ENCODE assay signal across 12 mouse cellular contexts in the genomic region with DNA sequence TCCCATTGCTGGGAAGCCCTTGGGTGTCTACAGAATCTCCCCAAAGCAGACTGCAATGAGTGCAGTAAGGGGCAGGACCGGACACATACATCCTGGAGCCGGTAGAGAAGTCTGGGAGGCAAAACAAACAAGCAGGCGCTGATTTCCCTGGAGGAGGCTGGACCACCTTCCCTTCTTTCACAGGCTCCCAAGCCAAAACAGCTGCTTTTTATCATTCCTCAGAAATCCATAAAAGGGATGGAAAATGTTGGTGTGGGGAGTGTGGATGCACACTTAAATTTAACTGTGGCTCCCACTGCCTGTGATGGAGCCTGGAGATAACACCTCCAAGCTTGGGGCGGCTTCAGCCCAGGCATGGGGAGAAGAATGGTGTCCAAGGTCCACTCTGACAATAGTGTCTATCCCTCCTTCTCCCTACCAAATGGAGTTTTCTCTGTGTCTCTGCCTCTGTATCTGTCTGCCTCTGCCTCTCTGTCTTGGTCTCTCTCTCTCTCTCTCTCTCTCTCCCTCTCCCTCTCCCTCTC.
DNase-seq lines count a peak whose midpoint lies in the region; ATAC-seq and TF ChIP-seq lines count a peak whose summit lies in the region.
"Had no signal": no experiment of that assay in that cellular context is flagged by ENCODE, and none has a peak within 500 bp of the region (broad histone marks: within the 10 kb centered on the region; RNA-seq: fewer than 3 reads in every experiment).

No protein-coding gene starts in this region.

- H3K4me2 ChIP-seq in intestine, embryonic 14.5 days (ENCODE audit: low read length): no peak overlapping the region
- no peak overlapping the region for H3K4me2 ChIP-seq in intestine, postnatal 0 days (replicated peaks; ENCODE audit: low read depth)
- no peak overlapping the region for H3K4me2 ChIP-seq in embryonic facial prominence, embryonic 12.5 days (replicated peaks)
- H3K4me2 ChIP-seq in limb, embryonic 13.5 days (replicated peaks): no peak overlapping the region
- H3K4me2 ChIP-seq: hindbrain, embryonic 14.5 days; neural tube, embryonic 15.5 days had no signal

- H3K9ac ChIP-seq in intestine, embryonic 14.5 days (ENCODE audit: low read length): no peak overlapping the region
- H3K9ac ChIP-seq in intestine, postnatal 0 days (ENCODE audit: low read depth, low read length): no peak overlapping the region
- H3K9ac ChIP-seq in embryonic facial prominence, embryonic 12.5 days: no peak overlapping the region
- H3K9ac ChIP-seq in limb, embryonic 13.5 days: no peak overlapping the region
- H3K9ac ChIP-seq: hindbrain, embryonic 14.5 days; neural tube, embryonic 15.5 days had no signal

- H3K4me3 ChIP-seq in intestine, embryonic 14.5 days (ENCODE audit: low read depth, low read length): no peak overlapping the region
- no peak overlapping the region for H3K4me3 ChIP-seq in intestine, postnatal 0 days (ENCODE audit: low read depth, low read length)
- no peak overlapping the region for H3K4me3 ChIP-seq in embryonic facial prominence, embryonic 12.5 days
- H3K4me3 ChIP-seq in limb, embryonic 13.5 days: no peak overlapping the region
- H3K4me3 ChIP-seq: gastrocnemius, adult 2 months; neural tube, embryonic 15.5 days had no signal

- TF ChIP-seq CTCF in intestine, postnatal 0 days (IDR thresholded peaks at IDR 0.05; ENCODE audit: low read depth): no peak

- no peaks in the 10 kb centered on the region for H3K27me3 ChIP-seq in intestine, embryonic 14.5 days (replicated peaks; ENCODE audit: control insufficient read depth, insufficient read depth, low read length)
- no peaks in the 10 kb centered on the region for H3K27me3 ChIP-seq in intestine, postnatal 0 days (replicated peaks; ENCODE audit: control insufficient read depth, insufficient read depth, low read length)
- H3K27me3 ChIP-seq in embryonic facial prominence, embryonic 12.5 days: no peaks in the 10 kb centered on the region
- no peaks in the 10 kb centered on the region for H3K27me3 ChIP-seq in limb, embryonic 13.5 days
- H3K27me3 ChIP-seq: neural tube, embryonic 15.5 days; Patski had no signal

- ATAC-seq in intestine, embryonic 14.5 days (replicated peaks; ENCODE audit: low FRiP score, low TSS enrichment, low read depth): peak; percentile 47; the same call in 1 of the 2 replicates
- ATAC-seq in intestine, postnatal 0 days: no peak
- ATAC-seq in embryonic facial prominence, embryonic 12.5 days (ENCODE audit: insufficient number of reproducible peaks, insufficient read depth, low FRiP score, low TSS enrichment): no peak
- no peak for ATAC-seq in limb, embryonic 13.5 days (ENCODE audit: low FRiP score, low read depth)
- ATAC-seq: Patski had no signal

- WGBS in intestine, embryonic 14.5 days: 18% methylated on average over 4 of the region's 4 CpGs
- 43% methylated on average over 4 of the region's 4 CpGs for WGBS in intestine, postnatal 0 days
- 46% methylated on average over 4 of the region's 4 CpGs for WGBS in embryonic facial prominence, embryonic 12.5 days
- 25% methylated on average over 4 of the region's 4 CpGs for WGBS in limb, embryonic 13.5 days

- DNase-seq in intestine, embryonic 14.5 days (ENCODE audit: low spot score): peak; percentile 65
- DNase-seq in NIH3T3 (ENCODE audit: low read depth): peak; percentile 77
- DNase-seq in cerebellum, postnatal 10 days: no peak
- DNase-seq in urinary bladder, adult 2 months (ENCODE audit: low spot score): no peak
- DNase-seq: adrenal gland, adult 8-10 months had no signal

- peak overlapping the region; percentile 91 for H3K27ac ChIP-seq in intestine, embryonic 14.5 days (ENCODE audit: low read depth)
- no peak overlapping the region for H3K27ac ChIP-seq in intestine, postnatal 0 days (ENCODE audit: low read depth, low read length)
- H3K27ac ChIP-seq in embryonic facial prominence, embryonic 12.5 days: peak overlapping the region; percentile 78
- peak overlapping the region; percentile 94 for H3K27ac ChIP-seq in limb, embryonic 13.5 days
- H3K27ac ChIP-seq: gastrocnemius, adult 2 months; hindbrain, embryonic 14.5 days; neural tube, embryonic 15.5 days had no signal

- peaks cover 45% of the 10 kb centered on the region for H3K4me1 ChIP-seq in intestine, embryonic 14.5 days (replicated peaks; ENCODE audit: control insufficient read depth, insufficient read depth, low read length)
- no peaks in the 10 kb centered on the region; the same call in 1 of the 2 replicates for H3K4me1 ChIP-seq in intestine, postnatal 0 days (replicated peaks; ENCODE audit: control insufficient read depth, insufficient read depth, low read length)
- peaks cover 35% of the 10 kb centered on the region for H3K4me1 ChIP-seq in embryonic facial prominence, embryonic 12.5 days
- H3K4me1 ChIP-seq in limb, embryonic 13.5 days: peaks cover 83% of the 10 kb centered on the region

- no peaks in the 10 kb centered on the region for H3K9me3 ChIP-seq in intestine, embryonic 14.5 days (ENCODE audit: control insufficient read depth, low read length)
- H3K9me3 ChIP-seq in intestine, postnatal 0 days (ENCODE audit: control insufficient read depth): no peaks in the 10 kb centered on the region
- H3K9me3 ChIP-seq in embryonic facial prominence, embryonic 12.5 days: no peaks in the 10 kb centered on the region
- H3K9me3 ChIP-seq in limb, embryonic 13.5 days: no peaks in the 10 kb centered on the region
- H3K9me3 ChIP-seq: neural tube, embryonic 15.5 days had no signal

- H3K36me3 ChIP-seq in intestine, embryonic 14.5 days (ENCODE audit: control insufficient read depth, insufficient read depth, low read length): no peaks in the 10 kb centered on the region
- H3K36me3 ChIP-seq in intestine, postnatal 0 days (ENCODE audit: control insufficient read depth, insufficient read depth): no peaks in the 10 kb centered on the region
- H3K36me3 ChIP-seq in embryonic facial prominence, embryonic 12.5 days: no peaks in the 10 kb centered on the region
- no peaks in the 10 kb centered on the region for H3K36me3 ChIP-seq in limb, embryonic 13.5 days
- H3K36me3 ChIP-seq: neural tube, embryonic 15.5 days had no signal

Comparison
In these comparisons a context has a peak if more than half of its experiments do, and no peak if none do; other contexts are left out.
1. DNase-seq: peak in intestine, embryonic 14.5 days (single experiment) and NIH3T3 (single experiment); none in cerebellum, postnatal 10 days (0 of 2) and urinary bladder, adult 2 months (single experiment).